ENCODE assay signal across 7 mouse cellular contexts in genomic region chr6:145746132-145746849, GRCm38 (mm10). TPM values are rescaled to one million over a fixed set of nuclear protein-coding genes. Genes with fewer than 3 reads are reported as not detected.
A peak's percentile ranks its signal among the peaks of the same experiment; 100 is the strongest.
DNase-seq lines count a peak whose midpoint lies in the region; ATAC-seq lines count a peak whose summit lies in the region.

Rassf8 (plus strand) TSS chr6:145746748.

- peak; percentile 94 for DNase-seq in adrenal gland, postnatal 10 days
- peak; percentile 94 for DNase-seq in embryo, embryonic 11 days
- no peak for DNase-seq in gonadal fat pad, adult 2 months (ENCODE audit: low read depth)
- DNase-seq in left cerebral cortex, postnatal 4 days = peak; percentile 87
- DNase-seq in midbrain, embryonic 11.5 days (ENCODE audit: low spot score, missing footprints) = peak; percentile 99
- DNase-seq in right cerebral cortex, postnatal 4 days = peak; percentile 72

- no peaks in the 10 kb centered on the region for H3K27me3 ChIP-seq in intestine, embryonic 16.5 days (replicated peaks; ENCODE audit: control insufficient read depth, insufficient read depth, low read length)
- H3K27me3 ChIP-seq in midbrain, embryonic 11.5 days (ENCODE audit: control insufficient read depth, insufficient read depth, low read length) = no peaks in the 10 kb centered on the region

- intact Hi-C loops in left cerebral cortex, postnatal 4 days (cut with DNase I) = no loop called here

- H3K4me3 ChIP-seq in intestine, embryonic 16.5 days (ENCODE audit: low read length) = peak within 1 kb of the TSS; percentile 63
- H3K4me3 ChIP-seq in midbrain, embryonic 11.5 days (ENCODE audit: low read depth, low read length) = peak within 1 kb of the TSS; percentile 58

- H3K9ac ChIP-seq in intestine, embryonic 16.5 days (ENCODE audit: low read depth, low read length) = peak within 1 kb of the TSS; percentile 88
- peak within 1 kb of the TSS; percentile 70 for H3K9ac ChIP-seq in midbrain, embryonic 11.5 days (ENCODE audit: low read length)

- H3K4me2 ChIP-seq in intestine, embryonic 16.5 days (ENCODE audit: low read depth, low read length) = peak within 1 kb of the TSS; percentile 70
- H3K4me2 ChIP-seq in midbrain, embryonic 11.5 days = peak within 1 kb of the TSS; percentile 54

- peak within 1 kb of the TSS; percentile 66 for H3K27ac ChIP-seq in intestine, embryonic 16.5 days (ENCODE audit: low read length)
- peak within 1 kb of the TSS; percentile 37 for H3K27ac ChIP-seq in midbrain, embryonic 11.5 days (ENCODE audit: low read depth, low read length)

- WGBS in intestine, embryonic 16.5 days = under 1% methylated on average over 52 of the region's 71 CpGs
- WGBS in midbrain, embryonic 11.5 days = under 1% methylated on average over 48 of the region's 71 CpGs

- no peaks in the 10 kb centered on the region for H3K36me3 ChIP-seq in intestine, embryonic 16.5 days (ENCODE audit: control insufficient read depth, insufficient read depth, low read length)
- no peaks in the 10 kb centered on the region for H3K36me3 ChIP-seq in midbrain, embryonic 11.5 days (ENCODE audit: control insufficient read depth, insufficient read depth, low read length)

- peak; percentile 98 for ATAC-seq in intestine, embryonic 16.5 days
- peak; percentile 96 for ATAC-seq in midbrain, embryonic 11.5 days (ENCODE audit: low FRiP score)

- H3K4me1 ChIP-seq in intestine, embryonic 16.5 days (ENCODE audit: control insufficient read depth, insufficient read depth, low read length) = peaks cover 7% of the 10 kb centered on the region
- peaks cover 7% of the 10 kb centered on the region; the same call in 1 of the 2 replicates for H3K4me1 ChIP-seq in midbrain, embryonic 11.5 days (ENCODE audit: control insufficient read depth, insufficient read depth, low read length)

- no peaks in the 10 kb centered on the region for H3K9me3 ChIP-seq in intestine, embryonic 16.5 days (ENCODE audit: control insufficient read depth, low read length)
- no peaks in the 10 kb centered on the region for H3K9me3 ChIP-seq in midbrain, embryonic 11.5 days (ENCODE audit: control insufficient read depth, low read length)

RNA-seq across cellular contexts. Expression of gene Rassf8, which starts in this region (rescaled TPM):
- total RNA-seq in adrenal gland, postnatal 10 days (2021) = 10 to 100 TPM; 82.4 to 85.1 TPM
- polyA plus RNA-seq in gonadal fat pad, adult 2 months (2012; rRNA removed) = 23.1 and 23.7 TPM in 2 replicates
- 3.1 and 3.2 TPM in 2 replicates for polyA plus RNA-seq in intestine, embryonic 16.5 days (2015; fragmentation: Nextera tagmentation; extraction: Ambion mirVana)
- 10 to 100 TPM; 14.9 to 18.7 TPM for total RNA-seq in left cerebral cortex, postnatal 4 days (2021)
- 3.8 TPM in 2 replicates for polyA plus RNA-seq in midbrain, embryonic 11.5 days (2014; fragmentation: Nextera tagmentation; extraction: Ambion mirVana)

Comparison
In these comparisons a context has a peak if more than half of its experiments do, and no peak if none do; other contexts are left out.
1. RNA of gene Rassf8 (total RNA-seq): 82.4 to 85.1 TPM in adrenal gland, postnatal 10 days; 14.9 to 18.7 TPM in left cerebral cortex, postnatal 4 days; every median in the first group is over 4 times any median in the second.